Mouse (Mus musculus) heart, embryonic 12.5 days (tissue): ENCODE measurements around the gene Corin. TPM values are rescaled to one million over a fixed set of nuclear protein-coding genes. Genes with fewer than 3 reads are reported as not detected.

ENCODE experiments used
- ATAC-seq: fragments of 200-750 bp; cut with Nextera tagmentation; 2 replicates; pipeline ENCODE4 v1.8.0; 2017; ENCODE audit warnings: moderate TSS enrichment, moderate library complexity; ENCODE audit not compliant: insufficient number of reproducible peaks, low FRiP score
- H3K27ac ChIP-seq: fragments of 300-500 bp; sonication (generic); 2 replicates; pipeline ENCODE4 v1.5.1; 2016; ENCODE audit warnings: mild to moderate bottlenecking, moderate library complexity; ENCODE audit not compliant: poor library complexity, severe bottlenecking
- H3K27me3 ChIP-seq: fragments of 300-500 bp; sonication (generic); replicated peaks from 2 replicates; pipeline ENCODE4 v1.6.1; 2016; ENCODE audit warnings: mild to moderate bottlenecking, moderate library complexity
- H3K36me3 ChIP-seq: fragments of 300-500 bp; sonication (generic); 2 replicates; pipeline ENCODE4 v1.6.1; 2016; ENCODE audit warnings: mild to moderate bottlenecking, moderate library complexity
- H3K4me1 ChIP-seq: fragments of 300-500 bp; sonication (generic); replicated peaks from 2 replicates; pipeline ENCODE4 v1.6.1; 2016; ENCODE audit warnings: mild to moderate bottlenecking
- H3K4me2 ChIP-seq: fragments of 300-500 bp; sonication (generic); 2 replicates; pipeline ENCODE4 v1.6.1; 2016; ENCODE audit warnings: mild to moderate bottlenecking, moderate library complexity
- H3K4me3 ChIP-seq: fragments of 300-500 bp; sonication (generic); 2 replicates; pipeline ENCODE4 v1.5.1; 2016; ENCODE audit warnings: mild to moderate bottlenecking
- H3K9ac ChIP-seq: fragments of 300-500 bp; sonication (generic); 2 replicates; pipeline ENCODE4 v1.6.1; 2016; ENCODE audit warnings: mild to moderate bottlenecking, moderate library complexity
- H3K9me3 ChIP-seq: fragments of 300-500 bp; sonication (generic); replicated peaks from 2 replicates; pipeline ENCODE4 v1.6.1; 2016; ENCODE audit warnings: mild to moderate bottlenecking, moderate library complexity
- WGBS: fragments of 180-500 bp; shearing (Covaris S2); methylation state at CpG from one replicate; pipeline ENCODE4 v1.1.7; 2016; 5-methylcytosine and 5-hydroxymethylcytosine counted together
- polyA plus RNA-seq: library from polyadenylated mRNA; unstranded; fragments of >200 nt; fragmentation: Nextera tagmentation; extraction: Ambion mirVana; gene quantifications from 2 replicates; pipeline ENCODE4 v1.2.1, GENCODE M21; 2016

The Corin gene
- polyA plus RNA-seq, 1 experiment from 2014 or later, result 26.2 TPM

DNA sequence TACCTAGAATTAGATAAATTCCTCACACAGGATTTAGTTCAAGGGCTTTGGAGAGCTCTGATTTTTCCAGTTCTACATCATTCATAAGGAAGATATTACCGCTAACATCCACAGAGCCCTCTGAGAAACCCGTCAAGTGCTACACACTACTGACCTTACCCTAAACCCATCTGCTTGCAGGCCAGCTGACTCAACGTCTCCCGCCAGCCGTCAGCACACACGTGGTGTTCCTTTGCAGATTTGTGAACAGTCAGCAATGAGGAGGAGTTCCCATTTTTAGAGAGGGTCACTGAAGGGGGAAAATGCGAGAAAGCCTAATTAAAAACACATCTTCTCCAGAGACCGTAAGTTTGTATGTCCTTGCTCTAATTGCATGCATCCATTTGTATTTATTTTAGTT, 174.8 kb downstream of the Corin start:
- H3K27me3 ChIP-seq, result no peaks in the 10 kb centered on the region
- no peak overlapping the region for H3K4me2 ChIP-seq
- no peaks in the 10 kb centered on the region for H3K9me3 ChIP-seq
- H3K36me3 ChIP-seq, result no peaks in the 10 kb centered on the region
- no peak overlapping the region for H3K27ac ChIP-seq
- 55% methylated on average over 8 of the region's 8 CpGs for WGBS
- 0 out of 2 replicates have a peak, but pooled peaks cover 3% of the 10 kb centered on the region for H3K4me1 ChIP-seq
- ATAC-seq, result no peak
- no peak overlapping the region for H3K9ac ChIP-seq
- H3K4me3 ChIP-seq, result no peak overlapping the region

DNA sequence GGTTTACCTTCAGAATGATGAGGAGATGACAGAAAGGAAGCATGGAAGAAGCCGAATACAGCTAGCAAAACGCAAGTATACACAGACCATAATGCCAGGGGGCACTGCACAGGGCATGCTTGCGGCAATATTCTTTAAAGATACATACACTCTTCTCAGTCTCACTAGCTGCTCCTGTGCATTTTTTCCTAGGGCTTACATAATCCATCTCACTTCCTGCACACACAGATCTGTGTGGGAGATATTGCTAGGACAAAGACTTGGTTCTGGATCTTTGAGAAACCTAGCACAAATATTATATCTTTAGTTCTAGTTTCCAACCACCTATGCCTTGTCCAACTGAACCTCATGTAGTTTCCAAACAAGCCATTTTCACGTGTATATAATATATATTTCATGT, 189.0 kb downstream of the Corin start:
- H3K9me3 ChIP-seq, result no peaks in the 10 kb centered on the region
- H3K4me3 ChIP-seq, result no peak overlapping the region
- no peak overlapping the region for H3K4me2 ChIP-seq
- no peak overlapping the region for H3K27ac ChIP-seq
- peaks cover 7% of the 10 kb centered on the region; the same call in 1 of the 2 replicates for H3K36me3 ChIP-seq
- no peak overlapping the region for H3K9ac ChIP-seq
- no peak for ATAC-seq
- WGBS, result 74% methylated on average over 4 of the region's 4 CpGs
- H3K4me1 ChIP-seq, result no peaks in the 10 kb centered on the region
- H3K27me3 ChIP-seq, result no peaks in the 10 kb centered on the region

DNA sequence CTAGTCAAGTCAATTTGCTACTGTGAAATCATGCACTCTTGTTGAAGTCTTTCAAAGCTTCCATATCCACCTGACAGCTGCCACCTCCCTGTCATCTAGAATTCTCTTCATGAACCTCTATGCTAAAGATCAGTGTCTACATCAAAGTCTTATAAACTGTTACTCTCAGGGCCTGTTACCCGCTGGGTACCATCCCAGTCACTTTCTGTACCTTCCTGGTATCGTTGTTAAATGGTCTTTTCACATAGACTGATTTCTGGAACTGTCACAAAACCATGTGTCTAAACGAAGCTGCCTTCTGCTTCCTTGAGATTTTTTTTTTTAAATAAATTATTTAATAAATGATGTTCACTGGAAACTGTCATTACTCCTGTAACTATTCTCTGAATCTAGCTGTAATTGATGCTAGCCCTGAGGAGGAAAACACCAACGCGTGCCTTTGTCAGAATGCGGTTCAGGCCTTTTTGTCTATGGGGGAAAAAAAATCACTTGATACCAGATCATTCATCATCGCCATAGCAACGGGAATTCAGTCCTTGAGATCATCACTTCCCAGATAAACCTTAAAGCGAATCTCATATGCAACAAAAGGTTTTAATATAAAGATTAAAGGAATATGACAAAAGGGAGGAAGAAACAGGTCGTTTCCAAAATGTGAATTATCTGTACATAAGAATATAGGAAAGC, 205.7 kb downstream of the Corin start:
- no peaks in the 10 kb centered on the region for H3K9me3 ChIP-seq
- H3K4me1 ChIP-seq, result no peaks in the 10 kb centered on the region
- H3K27ac ChIP-seq, result no peak overlapping the region
- 86% methylated on average over 10 of the region's 10 CpGs for WGBS
- no peak overlapping the region for H3K4me2 ChIP-seq
- H3K9ac ChIP-seq, result no peak overlapping the region
- H3K27me3 ChIP-seq, result no peaks in the 10 kb centered on the region
- no peak for ATAC-seq
- H3K4me3 ChIP-seq, result no peak overlapping the region
- peaks cover 23% of the 10 kb centered on the region for H3K36me3 ChIP-seq

DNA sequence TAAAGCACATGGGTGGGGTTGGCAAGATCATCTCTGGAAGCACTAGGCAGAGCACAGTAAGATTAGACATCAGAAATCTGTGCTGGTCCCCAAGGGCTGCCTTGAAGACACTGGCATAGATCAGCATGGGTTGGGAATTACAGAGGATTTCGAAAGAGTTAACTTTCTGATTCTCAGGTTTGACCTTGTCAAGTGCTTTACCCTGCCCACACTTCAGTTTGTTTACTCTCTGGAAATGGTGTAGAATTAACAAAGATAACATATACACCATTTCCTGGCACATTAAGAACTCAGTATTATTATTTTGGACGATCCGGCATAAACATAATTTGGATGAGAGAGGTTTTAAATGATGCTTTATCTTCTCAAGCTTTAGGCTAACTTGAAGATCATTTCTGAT, 219.2 kb downstream of the Corin start:
- Histone ChIP-seq H3K36me3 (peaks cover 36% of the 10 kb centered on the region), H3K4me2 (no peak overlapping the region), H3K27me3 (no peaks in the 10 kb centered on the region), H3K27ac (no peak overlapping the region), H3K9ac (no peak overlapping the region), H3K4me1 (no peaks in the 10 kb centered on the region), H3K9me3 (no peaks in the 10 kb centered on the region), H3K4me3 (no peak overlapping the region)
- no peak for ATAC-seq
- 90% methylated on average over 3 of the region's 3 CpGs for WGBS

DNA sequence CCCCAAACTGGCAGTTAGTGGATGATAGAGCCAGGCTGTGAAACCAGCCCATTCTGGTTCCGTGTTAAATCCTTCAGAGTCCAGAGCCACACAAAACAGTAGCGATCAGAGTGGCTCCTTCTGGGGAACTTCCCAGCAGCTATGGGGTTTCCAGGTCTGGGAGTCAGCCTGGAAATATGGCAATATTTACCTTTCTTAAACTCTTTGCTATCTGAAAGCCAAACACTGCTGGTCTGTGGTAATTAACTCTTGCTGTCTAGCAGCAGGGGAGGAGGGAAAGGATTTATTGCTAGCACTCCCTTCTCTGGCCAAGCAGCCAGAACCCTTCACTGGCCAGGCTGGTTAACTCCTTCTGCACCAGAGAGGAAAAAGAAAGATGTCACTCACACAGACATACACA, 221.4 kb downstream of the Corin start:
- Histone ChIP-seq H3K4me2 (no peak overlapping the region), H3K9me3 (no peaks in the 10 kb centered on the region), H3K36me3 (peaks cover 36% of the 10 kb centered on the region), H3K9ac (no peak overlapping the region), H3K27ac (no peak overlapping the region), H3K4me3 (no peak overlapping the region), H3K4me1 (no peaks in the 10 kb centered on the region), H3K27me3 (no peaks in the 10 kb centered on the region)
- 43% methylated on average over 2 of the region's 2 CpGs for WGBS
- no peak for ATAC-seq

DNA sequence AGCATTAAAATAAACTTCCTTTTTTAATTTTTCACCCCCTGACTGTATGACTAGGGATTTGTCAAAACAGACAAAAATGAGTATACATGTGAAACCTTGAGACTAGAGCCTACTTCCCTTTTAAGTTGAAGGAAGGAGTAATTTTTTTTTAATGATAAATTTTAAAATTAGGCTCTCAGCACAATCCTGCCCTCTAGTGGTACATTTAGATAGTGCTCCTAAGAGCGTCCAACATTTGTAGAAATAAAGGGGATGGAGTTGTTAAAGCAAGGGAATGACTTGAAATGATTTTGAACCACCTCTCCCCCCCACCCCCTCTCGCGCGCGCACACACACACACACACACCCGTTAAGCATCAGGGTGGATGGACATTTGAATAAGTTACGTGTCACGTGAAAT, 234.6 kb downstream of the Corin start:
- Histone ChIP-seq H3K27ac (no peak overlapping the region), H3K9ac (no peak overlapping the region), H3K36me3 (peaks cover 17% of the 10 kb centered on the region; the same call in 1 of the 2 replicates), H3K4me2 (no peak overlapping the region), H3K27me3 (no peaks in the 10 kb centered on the region), H3K9me3 (no peaks in the 10 kb centered on the region), H3K4me3 (no peak overlapping the region), H3K4me1 (no peaks in the 10 kb centered on the region)
- 39% methylated on average over 8 of the region's 8 CpGs for WGBS
- ATAC-seq, result no peak

DNA sequence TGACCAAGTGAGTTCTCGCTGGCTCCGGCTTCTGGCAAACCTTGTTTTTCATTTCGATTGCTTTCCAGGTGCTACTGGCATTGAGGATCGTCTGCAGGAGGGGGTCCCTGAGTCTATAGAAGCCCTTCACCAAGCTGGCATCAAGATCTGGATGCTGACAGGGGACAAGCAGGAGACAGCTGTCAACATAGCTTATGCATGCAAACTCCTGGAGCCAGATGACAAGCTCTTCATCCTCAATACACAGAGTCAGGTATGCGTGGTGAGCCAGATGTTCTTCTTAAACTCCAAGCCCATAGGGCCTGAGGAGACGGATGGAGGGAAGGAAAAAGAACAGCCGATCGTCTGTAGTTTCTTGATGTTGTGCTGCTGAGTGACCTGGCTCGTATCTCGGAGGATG, 235.1 kb downstream of the Corin start:
- H3K4me1 ChIP-seq, result no peaks in the 10 kb centered on the region
- H3K9me3 ChIP-seq, result no peaks in the 10 kb centered on the region
- H3K27me3 ChIP-seq, result no peaks in the 10 kb centered on the region
- no peak for ATAC-seq
- H3K4me2 ChIP-seq, result no peak overlapping the region
- no peak overlapping the region for H3K4me3 ChIP-seq
- no peak overlapping the region for H3K27ac ChIP-seq
- 81% methylated on average over 10 of the region's 10 CpGs for WGBS
- peaks cover 20% of the 10 kb centered on the region for H3K36me3 ChIP-seq
- H3K9ac ChIP-seq, result no peak overlapping the region

DNA sequence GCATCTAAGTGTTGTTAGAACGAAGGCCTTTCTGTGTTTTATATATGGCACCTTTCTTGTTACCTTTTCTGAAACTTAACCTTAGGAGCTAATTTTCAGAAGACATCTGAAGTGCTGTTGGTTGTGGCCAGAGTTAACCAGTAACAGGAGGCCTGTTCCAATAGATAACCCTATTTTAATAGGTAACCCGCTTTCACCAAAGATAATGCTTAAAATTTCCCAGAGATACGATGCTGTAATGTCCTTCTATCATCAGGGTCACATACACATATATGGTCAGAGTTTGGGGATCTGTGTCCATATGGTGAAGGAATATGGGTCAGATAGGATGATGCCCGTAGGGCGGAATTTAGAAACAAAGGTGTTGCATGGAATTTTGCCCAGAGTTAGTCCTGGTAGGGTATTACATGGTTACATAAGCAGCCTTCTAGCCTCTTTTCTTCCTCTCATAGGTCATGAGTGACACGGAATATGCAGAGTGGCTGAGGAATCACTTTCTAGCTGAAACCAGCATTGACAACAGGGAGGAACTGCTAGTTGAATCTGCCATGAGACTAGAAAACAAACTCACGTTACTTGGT, 237.2 kb downstream of the Corin start:
- Histone ChIP-seq H3K4me3 (no peak overlapping the region), H3K9me3 (no peaks in the 10 kb centered on the region), H3K9ac (no peak overlapping the region), H3K4me2 (no peak overlapping the region), H3K36me3 (peaks cover 25% of the 10 kb centered on the region), H3K4me1 (no peaks in the 10 kb centered on the region), H3K27me3 (no peaks in the 10 kb centered on the region), H3K27ac (no peak overlapping the region)
- 88% methylated on average over 7 of the region's 7 CpGs for WGBS
- no peak for ATAC-seq

DNA sequence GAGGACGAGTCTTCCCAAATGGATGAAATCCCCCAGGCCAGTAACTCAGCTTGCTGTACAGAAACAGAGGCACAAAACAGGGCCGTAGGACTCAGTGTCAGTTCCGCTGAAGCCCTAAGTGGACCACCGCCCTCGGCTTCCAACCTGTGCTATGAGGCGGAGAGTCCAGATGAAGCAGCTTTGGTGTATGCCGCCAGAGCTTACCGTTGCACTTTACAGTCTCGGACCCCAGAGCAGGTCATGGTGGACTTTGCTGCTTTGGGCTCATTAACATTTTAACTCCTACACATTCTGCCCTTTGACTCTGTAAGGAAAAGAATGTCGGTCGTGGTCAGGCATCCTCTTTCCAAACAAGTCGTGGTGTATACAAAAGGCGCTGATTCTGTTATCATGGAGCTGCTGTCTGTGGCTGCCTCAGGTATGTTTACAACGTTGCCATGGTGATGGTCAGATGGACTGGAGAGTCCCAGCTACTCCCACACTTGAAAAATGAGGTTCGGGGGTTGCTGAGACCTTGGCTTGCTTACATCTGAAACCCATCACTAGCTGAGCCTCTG, 240.0 kb downstream of the Corin start:
- no peak for ATAC-seq
- WGBS, result 65% methylated on average over 15 of the region's 15 CpGs
- no peak overlapping the region for H3K4me3 ChIP-seq

DNA sequence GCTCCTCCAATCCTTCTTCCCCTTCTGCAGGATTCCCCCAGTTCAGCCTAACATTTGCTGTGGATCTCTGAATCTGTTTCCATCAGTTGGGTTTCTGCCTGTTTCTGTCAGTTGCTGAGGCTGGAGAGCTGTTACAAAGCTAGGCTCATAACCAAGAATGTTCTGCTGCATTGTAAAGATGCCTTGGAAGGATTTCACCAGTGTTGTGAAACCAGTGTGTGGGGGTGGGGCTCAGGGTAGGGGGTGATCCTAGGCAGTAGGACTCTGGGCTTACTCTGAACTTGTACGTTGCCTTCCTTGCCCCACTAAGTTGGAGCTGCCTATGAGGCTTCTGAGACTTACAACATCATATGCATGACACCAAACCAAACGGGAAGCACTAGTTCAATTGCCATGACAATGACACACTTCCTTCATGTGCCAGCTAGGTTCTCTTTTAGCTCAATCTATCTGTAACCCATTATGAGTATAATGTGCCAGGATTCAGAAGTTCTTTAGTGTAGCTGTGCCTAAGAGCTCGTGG, 242.4 kb downstream of the Corin start:
- H3K9me3 ChIP-seq, result no peaks in the 10 kb centered on the region
- 84% methylated on average over 3 of the region's 3 CpGs for WGBS
- H3K27me3 ChIP-seq, result no peaks in the 10 kb centered on the region

More for the DNA sequence above, 240.0 kb downstream of the Corin start:
- Histone ChIP-seq H3K36me3 (peaks cover 35% of the 10 kb centered on the region), H3K9me3 (no peaks in the 10 kb centered on the region), H3K27me3 (no peaks in the 10 kb centered on the region), H3K4me2 (no peak overlapping the region), H3K9ac (no peak overlapping the region), H3K4me1 (peaks cover 3% of the 10 kb centered on the region), H3K27ac (no peak overlapping the region)

DNA sequence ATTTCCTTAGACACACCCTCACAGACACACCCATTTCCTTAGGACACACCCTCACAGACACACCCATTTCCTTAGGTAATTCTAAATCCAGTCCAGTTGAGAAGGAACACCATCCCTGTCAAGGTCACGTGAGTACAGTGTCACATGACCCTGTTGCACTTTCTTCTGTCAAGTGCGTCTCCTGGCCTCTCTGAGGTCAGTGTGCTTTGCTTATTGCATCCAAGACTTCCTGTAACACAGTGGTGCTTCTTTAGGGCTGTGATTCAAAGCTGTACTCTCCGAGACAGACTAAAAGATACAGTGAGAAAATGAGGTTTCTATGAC, 245.0 kb downstream of the Corin start:
- Histone ChIP-seq H3K9ac (no peak overlapping the region), H3K36me3 (peaks cover 23% of the 10 kb centered on the region), H3K4me1 (peaks cover 19% of the 10 kb centered on the region), H3K4me3 (no peak overlapping the region), H3K27ac (no peak overlapping the region), H3K27me3 (no peaks in the 10 kb centered on the region), H3K9me3 (no peaks in the 10 kb centered on the region), H3K4me2 (no peak overlapping the region)
- whole genome bisulfite sequencing, result 68% methylated on average over 3 of the region's 3 CpGs
- ATAC-seq, result peak; percentile 33; the same call in 1 of the 2 replicates

More for the DNA sequence above, 242.4 kb downstream of the Corin start:
- Histone ChIP-seq H3K36me3 (peaks cover 19% of the 10 kb centered on the region), H3K4me2 (no peak overlapping the region), H3K9ac (no peak overlapping the region), H3K4me3 (no peak overlapping the region), H3K27ac (no peak overlapping the region), H3K4me1 (peaks cover 19% of the 10 kb centered on the region)
- no peak for ATAC-seq
